Comparison of ENCODE assay signal across 13 mouse cellular contexts in the genomic region with DNA sequence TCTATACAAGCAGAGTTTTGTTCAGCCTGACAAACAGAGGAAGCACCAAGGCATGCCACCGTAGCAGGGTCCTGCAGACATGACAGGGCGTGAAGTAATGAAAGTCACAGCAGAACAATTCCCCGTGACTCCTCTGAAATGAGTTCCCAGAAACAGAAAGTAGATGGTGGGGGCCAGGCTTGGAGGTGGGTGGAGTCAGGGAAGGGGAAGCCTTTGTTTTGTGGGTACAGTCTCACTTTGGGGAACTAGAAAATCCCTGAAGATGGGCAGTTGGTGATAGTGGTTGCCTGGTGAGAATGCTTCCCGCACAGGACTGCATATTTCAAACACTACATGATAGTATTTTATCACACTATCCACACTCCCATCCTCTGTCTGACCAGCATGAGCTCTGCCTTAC.
A peak's percentile ranks its signal among the peaks of the same experiment; 100 is the strongest.
DNase-seq lines count a peak whose midpoint lies in the region; ATAC-seq and TF ChIP-seq lines count a peak whose summit lies in the region.
"Had no signal": no experiment of that assay in that cellular context is flagged by ENCODE, and none has a peak within 500 bp of the region (broad histone marks: within the 10 kb centered on the region; RNA-seq: fewer than 3 reads in every experiment).

No protein-coding gene starts in this region.

- no peak for TF ChIP-seq EP300 in heart, adult 2 months (IDR thresholded peaks at IDR 0.05; ENCODE audit: insufficient read depth, low read depth, low read length)

- DNase-seq in heart, adult 2 months: peak in 1 of 2 experiments; percentile 39
- DNase-seq in heart, adult 8-10 months (ENCODE audit: low spot score): no peak
- no peak for DNase-seq in midbrain, embryonic 14.5 days
- peak; percentile 66 to 71 for DNase-seq in monocyte, adult 2 months (ENCODE audit: low read depth in 1 of 2, low spot score in 2 of 2)
- DNase-seq in urinary bladder, postnatal 36 days (ENCODE audit: low spot score in 2 of 2): no peak
- DNase-seq in T-cell, adult 2 months (ENCODE audit: low spot score): no peak
- DNase-seq: adrenal gland, adult 2 months; cerebellum, adult 11-12 months had no signal

- H3K9ac ChIP-seq in heart, adult 2 months (ENCODE audit: low read depth, low read length): no peak overlapping the region
- H3K9ac ChIP-seq in midbrain, embryonic 13.5 days (replicated peaks): no peak overlapping the region
- H3K9ac ChIP-seq in midbrain, embryonic 14.5 days (replicated peaks; ENCODE audit: low read length): no peak overlapping the region
- H3K9ac ChIP-seq: embryonic facial prominence, embryonic 13.5 days; heart, embryonic 15.5 days; liver, embryonic 14.5 days had no signal

- H3K27me3 ChIP-seq in heart, adult 2 months (ENCODE audit: control insufficient read depth, insufficient read depth, low read length): no peaks in the 10 kb centered on the region
- H3K27me3 ChIP-seq in midbrain, embryonic 13.5 days: no peaks in the 10 kb centered on the region
- no peaks in the 10 kb centered on the region for H3K27me3 ChIP-seq in midbrain, embryonic 14.5 days (ENCODE audit: control insufficient read depth, insufficient read depth, low read length)
- H3K27me3 ChIP-seq: embryonic facial prominence, embryonic 13.5 days; heart, embryonic 15.5 days had no signal

- no peak for TF ChIP-seq POLR2A in heart, adult 2 months (IDR thresholded peaks at IDR 0.05; ENCODE audit: insufficient read depth, low read depth, low read length)

- intact Hi-C loops in heart, adult 2 months (cut with DNase I): no loop called here

- H3K36me3 ChIP-seq in heart, adult 2 months (ENCODE audit: control insufficient read depth, insufficient read depth, low read length): no peaks in the 10 kb centered on the region
- no peaks in the 10 kb centered on the region for H3K36me3 ChIP-seq in midbrain, embryonic 13.5 days
- H3K36me3 ChIP-seq in midbrain, embryonic 14.5 days (ENCODE audit: control insufficient read depth, insufficient read depth, low read length): no peaks in the 10 kb centered on the region
- H3K36me3 ChIP-seq: embryonic facial prominence, embryonic 13.5 days; heart, embryonic 15.5 days had no signal

- TF ChIP-seq CTCF in heart, adult 2 months (IDR thresholded peaks at IDR 0.05): no peak

- ATAC-seq in midbrain, embryonic 13.5 days: no peak
- ATAC-seq in midbrain, embryonic 14.5 days (ENCODE audit: low FRiP score, low TSS enrichment): no peak
- ATAC-seq in common myeloid progenitor, adult 5-6 weeks (replicated peaks; ENCODE audit: low read depth, poor library complexity, severe bottlenecking): peak; percentile 78

- H3K4me3 ChIP-seq in heart, adult 2 months: no peak overlapping the region
- H3K4me3 ChIP-seq in midbrain, embryonic 13.5 days (replicated peaks): no peak overlapping the region
- no peak overlapping the region for H3K4me3 ChIP-seq in midbrain, embryonic 14.5 days (replicated peaks; ENCODE audit: low read depth, low read length)
- H3K4me3 ChIP-seq: embryonic facial prominence, embryonic 13.5 days; heart, embryonic 15.5 days had no signal

- peak overlapping the region; percentile 84 for H3K27ac ChIP-seq in heart, adult 2 months
- peak overlapping the region; percentile 91; the same call in 1 of the 2 replicates for H3K27ac ChIP-seq in midbrain, embryonic 13.5 days
- H3K27ac ChIP-seq in midbrain, embryonic 14.5 days (replicated peaks; ENCODE audit: low read depth, low read length): no peak overlapping the region; the same call in 1 of the 2 replicates
- H3K27ac ChIP-seq: liver, embryonic 14.5 days had no signal

- H3K4me1 ChIP-seq in heart, adult 2 months (ENCODE audit: control insufficient read depth, insufficient read depth, low read length): peaks cover 28% of the 10 kb centered on the region
- H3K4me1 ChIP-seq in midbrain, embryonic 13.5 days (replicated peaks): peaks cover 46% of the 10 kb centered on the region
- peaks cover 32% of the 10 kb centered on the region for H3K4me1 ChIP-seq in midbrain, embryonic 14.5 days (ENCODE audit: control insufficient read depth, insufficient read depth, low read length)

- no peaks in the 10 kb centered on the region for H3K9me3 ChIP-seq in midbrain, embryonic 13.5 days
- H3K9me3 ChIP-seq in midbrain, embryonic 14.5 days (ENCODE audit: control insufficient read depth, low read length): no peaks in the 10 kb centered on the region
- H3K9me3 ChIP-seq: embryonic facial prominence, embryonic 13.5 days; heart, embryonic 15.5 days had no signal

- H3K4me2 ChIP-seq in midbrain, embryonic 13.5 days (replicated peaks): no peak overlapping the region
- H3K4me2 ChIP-seq in midbrain, embryonic 14.5 days (ENCODE audit: low read length): no peak overlapping the region

- WGBS in heart, adult 2 months: 49% methylated on average over 4 of the region's 4 CpGs
- 60% methylated on average over 4 of the region's 4 CpGs for WGBS in midbrain, embryonic 13.5 days
- WGBS in midbrain, embryonic 14.5 days: 53% methylated on average over 4 of the region's 4 CpGs

- no peaks in the 10 kb centered on the region for H3K79me2 ChIP-seq in heart, adult 2 months (replicated peaks; ENCODE audit: control insufficient read depth, insufficient read depth, low read length)

Comparison
In these comparisons a context has a peak if more than half of its experiments do, and no peak if none do; other contexts are left out.
1. DNase-seq: peak in monocyte, adult 2 months (2 of 2); none in heart, adult 8-10 months (single experiment), midbrain, embryonic 14.5 days (single experiment), urinary bladder, postnatal 36 days (0 of 2) and T-cell, adult 2 months (single experiment).